Mouse (Mus musculus): ENCODE data around the gene Wt1.

Gene Wt1

GRCm38 (mm10) chr2:105185140-105185539 is 58.8 kb downstream of the Wt1 start:
- DNase-seq (ENCODE audit: low read depth, low spot score), result no peak

- DNase-seq (ENCODE audit: low read depth, low spot score), result no peak
These were observed 59.6 kb downstream of the Wt1 start for GRCm38 (mm10) chr2:105185768-105186529.

GRCm38 (mm10) chr2:105186591-105186990 is 60.3 kb downstream of the Wt1 start:
- no peak for DNase-seq (ENCODE audit: low read depth, low spot score)

- peak; percentile 49 for DNase-seq (ENCODE audit: low read depth, low spot score)
These were observed 61.9 kb downstream of the Wt1 start for GRCm38 (mm10) chr2:105188182-105188581.

DNA sequence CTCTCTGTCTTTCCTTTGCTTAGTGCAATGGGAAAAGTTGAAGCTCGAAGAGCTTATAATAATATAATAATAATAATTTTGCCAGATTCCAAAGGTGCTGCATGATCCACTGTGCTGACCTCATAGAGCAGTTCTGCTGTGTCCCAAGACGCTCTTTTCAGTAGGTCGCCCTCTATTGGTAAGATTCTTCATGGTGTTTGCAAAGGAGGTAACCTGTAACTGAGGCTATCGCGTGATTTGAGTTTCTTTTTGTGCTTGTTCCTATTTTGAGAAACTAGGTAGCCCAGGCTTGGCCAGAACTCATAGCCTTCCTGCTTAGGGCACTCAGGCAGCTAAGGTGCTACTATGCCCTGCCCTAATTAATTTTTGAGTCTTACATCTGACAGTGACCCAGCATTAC is 63.0 kb downstream of the Wt1 start:
- DNase-seq (ENCODE audit: low read depth, low spot score), result peak; percentile 43

DNA sequence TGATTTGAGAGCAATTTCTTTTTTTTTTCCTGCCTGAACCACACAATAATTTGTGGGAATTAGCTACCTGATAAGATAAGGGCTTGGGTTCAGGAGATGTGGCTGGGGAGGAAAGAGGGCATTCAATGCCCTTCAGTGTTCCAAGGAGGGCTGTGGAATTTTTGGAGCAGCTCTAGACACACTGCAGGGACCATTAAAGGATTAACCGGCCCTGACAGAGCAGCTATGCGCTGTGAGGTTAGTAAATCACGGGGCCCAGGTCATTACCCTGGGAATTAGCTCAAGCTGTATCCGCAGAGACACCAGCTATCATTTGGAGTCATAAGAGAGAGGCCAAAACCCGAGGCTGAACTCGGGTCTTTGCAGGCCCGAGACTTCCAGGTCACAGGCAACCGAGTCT is 73.8 kb downstream of the Wt1 start:
- peak; percentile 69 for DNase-seq (ENCODE audit: low read depth, low spot score)

DNA sequence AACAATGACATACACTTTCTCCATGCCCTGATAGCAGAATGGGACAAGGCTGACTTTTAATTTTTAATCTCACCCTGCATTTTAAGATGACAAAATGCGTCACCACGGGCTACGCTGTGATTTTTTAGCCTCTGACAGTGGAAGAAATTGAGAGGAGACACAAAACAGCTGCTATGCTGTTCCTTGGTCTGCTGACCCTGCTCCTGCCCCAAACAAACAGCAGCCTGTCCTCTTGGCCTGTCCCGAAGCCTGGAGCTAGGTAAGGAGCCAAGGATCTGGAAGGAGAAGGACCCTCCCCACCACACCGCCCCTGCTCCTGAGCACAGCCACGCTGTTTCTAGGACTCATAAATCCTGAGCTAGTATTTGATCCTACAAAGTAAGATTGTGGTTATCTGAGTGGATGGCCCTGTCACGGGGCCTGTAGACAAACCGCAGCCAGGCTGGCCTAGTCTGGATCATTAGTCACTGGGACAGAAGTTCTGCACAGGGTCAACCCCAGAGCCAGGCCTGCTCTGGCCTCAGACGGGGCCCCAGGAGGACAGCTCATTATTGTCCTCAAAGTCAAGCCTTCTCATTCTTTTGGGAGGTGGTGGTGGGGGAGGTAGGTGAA is 80.3 kb downstream of the Wt1 start:
- peak; percentile 50 for DNase-seq (ENCODE audit: low read depth, low spot score)

- no peak for DNase-seq (ENCODE audit: low read depth, low spot score)
These were observed 86.5 kb downstream of the Wt1 start for GRCm38 (mm10) chr2:105212839-105213238.

DNA sequence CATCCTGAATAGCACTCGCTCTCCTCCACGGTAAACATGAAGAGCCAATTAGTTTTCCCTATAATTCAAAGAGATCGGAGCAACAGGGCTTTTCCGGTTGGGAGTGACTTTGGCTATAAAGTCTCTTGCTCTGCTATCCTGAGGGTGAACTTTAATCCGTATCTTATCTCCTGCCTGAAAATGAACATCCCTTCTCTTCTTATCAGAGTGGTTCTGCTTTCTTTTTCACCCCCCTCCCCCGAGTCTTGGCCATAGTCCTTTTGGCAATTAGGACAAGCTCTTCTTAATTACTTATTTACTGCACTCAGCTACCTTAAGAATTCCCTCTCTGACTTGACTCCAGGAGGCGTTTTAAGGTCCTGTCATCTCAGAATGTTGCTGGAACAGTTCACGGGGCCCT is 89.6 kb downstream of the Wt1 start:
- no peak for DNase-seq (ENCODE audit: low read depth, low spot score)

- no peak for DNase-seq (ENCODE audit: low read depth, low spot score)
These were observed 92.9 kb downstream of the Wt1 start for GRCm38 (mm10) chr2:105219229-105219628.

DNA sequence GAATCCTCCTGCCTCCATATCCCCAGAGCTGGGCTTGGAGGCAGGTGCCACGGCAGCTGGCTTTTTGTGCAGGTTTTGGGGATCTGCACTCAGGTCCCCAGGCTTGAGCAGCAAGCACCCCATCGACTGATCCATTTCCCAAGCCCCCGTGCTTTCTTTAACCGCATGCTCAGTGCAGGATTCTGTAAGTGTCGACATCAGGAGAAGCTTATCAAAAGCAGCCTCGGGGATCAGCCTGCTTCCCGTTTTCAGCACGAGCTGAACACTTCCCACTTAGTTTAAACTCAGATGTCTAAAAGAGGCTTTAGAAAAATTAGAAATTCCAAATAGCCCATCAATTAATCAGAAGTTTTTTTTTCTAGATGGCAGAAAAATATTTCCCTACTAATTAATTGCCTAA is 93.3 kb downstream of the Wt1 start:
- no peak for DNase-seq (ENCODE audit: low read depth, low spot score)

DNA sequence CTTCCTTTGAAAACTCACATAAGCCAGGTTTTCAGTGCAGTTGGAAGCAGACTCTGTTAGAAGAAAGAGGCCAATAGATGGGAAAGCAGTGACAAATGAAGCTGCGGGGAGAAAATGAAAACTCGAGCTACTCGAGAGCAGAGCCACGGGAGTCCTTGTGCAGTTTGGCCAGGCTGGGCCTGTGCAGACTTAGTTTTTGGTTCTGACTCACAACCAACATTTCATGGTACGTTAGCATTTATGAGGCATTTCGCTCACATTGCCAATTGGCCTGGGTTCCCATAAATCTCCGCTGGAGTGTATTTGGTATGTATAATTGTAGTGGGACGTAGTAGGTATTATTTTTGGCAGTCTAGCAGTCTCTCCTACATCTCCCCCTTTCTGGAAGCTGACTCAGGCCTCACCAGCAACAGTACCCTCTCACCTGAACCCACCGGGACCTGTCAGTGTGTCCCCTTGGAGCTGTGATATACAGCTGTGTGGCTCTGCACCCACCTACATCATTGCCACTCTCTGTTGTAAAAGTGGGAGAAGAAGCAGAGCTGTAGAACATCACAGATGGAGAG is 94.5 kb downstream of the Wt1 start:
- no peak for DNase-seq (ENCODE audit: low read depth, low spot score)
